Mouse (Mus musculus): ENCODE measurements around the gene Evi5l.

Evi5l gene

DNA sequence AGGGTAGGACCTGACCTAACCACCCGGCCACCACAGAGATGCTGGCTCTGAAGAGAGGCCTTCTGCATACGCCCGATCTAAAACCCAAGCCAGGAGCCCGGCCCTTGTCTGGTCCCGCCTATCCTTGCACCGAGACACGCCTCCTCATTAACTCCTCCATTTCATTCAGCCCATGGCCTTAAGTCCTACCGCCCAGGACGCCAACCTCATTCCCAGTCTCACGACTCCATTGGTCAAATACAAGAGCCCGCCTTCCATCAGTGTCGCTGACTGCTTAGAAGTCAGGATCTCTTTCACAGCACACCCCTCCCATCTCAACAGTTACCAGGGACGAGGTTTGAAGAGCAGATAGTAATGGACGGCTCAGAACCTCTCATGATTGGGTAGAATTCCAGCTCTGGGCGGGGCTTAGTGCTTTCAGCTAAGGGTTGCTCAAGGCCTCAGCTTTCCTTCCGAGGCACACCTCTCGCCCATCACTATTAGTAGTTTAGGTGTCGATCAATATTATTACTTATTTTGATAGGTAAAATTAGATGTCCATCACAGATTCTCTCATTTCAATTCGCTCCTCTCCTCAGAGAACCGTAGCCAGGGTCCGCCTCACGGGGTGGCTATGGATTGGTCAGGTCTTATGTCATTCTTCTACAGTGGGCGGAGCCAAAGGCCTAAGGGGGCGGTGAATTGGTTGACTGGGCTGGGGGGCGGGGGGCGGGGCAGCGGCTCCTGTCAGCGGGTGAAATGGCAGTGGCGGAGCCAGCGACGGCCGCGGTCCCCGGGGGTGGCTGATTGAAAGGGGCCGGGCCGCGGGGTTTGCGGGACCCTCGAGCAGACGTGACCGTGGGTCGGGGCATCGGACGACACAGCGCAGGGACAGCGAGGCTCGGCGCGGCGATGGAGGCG is at the start of gene Evi5l:
Evi5l (plus strand) TSS at position 716 of the 900 bp plus-strand sequence.
- peak; percentile 100 for DNase-seq (ENCODE audit: low spot score)

- DNase-seq (ENCODE audit: low spot score), result no peak
Measured at GRCm38 (mm10) chr8:4133798-4134197, 32.6 kb upstream of the Evi5l start, which contains the start of gene Cd209g. Gene Cd209g, plus strand, starts transcription at chr8:4134098.

DNA sequence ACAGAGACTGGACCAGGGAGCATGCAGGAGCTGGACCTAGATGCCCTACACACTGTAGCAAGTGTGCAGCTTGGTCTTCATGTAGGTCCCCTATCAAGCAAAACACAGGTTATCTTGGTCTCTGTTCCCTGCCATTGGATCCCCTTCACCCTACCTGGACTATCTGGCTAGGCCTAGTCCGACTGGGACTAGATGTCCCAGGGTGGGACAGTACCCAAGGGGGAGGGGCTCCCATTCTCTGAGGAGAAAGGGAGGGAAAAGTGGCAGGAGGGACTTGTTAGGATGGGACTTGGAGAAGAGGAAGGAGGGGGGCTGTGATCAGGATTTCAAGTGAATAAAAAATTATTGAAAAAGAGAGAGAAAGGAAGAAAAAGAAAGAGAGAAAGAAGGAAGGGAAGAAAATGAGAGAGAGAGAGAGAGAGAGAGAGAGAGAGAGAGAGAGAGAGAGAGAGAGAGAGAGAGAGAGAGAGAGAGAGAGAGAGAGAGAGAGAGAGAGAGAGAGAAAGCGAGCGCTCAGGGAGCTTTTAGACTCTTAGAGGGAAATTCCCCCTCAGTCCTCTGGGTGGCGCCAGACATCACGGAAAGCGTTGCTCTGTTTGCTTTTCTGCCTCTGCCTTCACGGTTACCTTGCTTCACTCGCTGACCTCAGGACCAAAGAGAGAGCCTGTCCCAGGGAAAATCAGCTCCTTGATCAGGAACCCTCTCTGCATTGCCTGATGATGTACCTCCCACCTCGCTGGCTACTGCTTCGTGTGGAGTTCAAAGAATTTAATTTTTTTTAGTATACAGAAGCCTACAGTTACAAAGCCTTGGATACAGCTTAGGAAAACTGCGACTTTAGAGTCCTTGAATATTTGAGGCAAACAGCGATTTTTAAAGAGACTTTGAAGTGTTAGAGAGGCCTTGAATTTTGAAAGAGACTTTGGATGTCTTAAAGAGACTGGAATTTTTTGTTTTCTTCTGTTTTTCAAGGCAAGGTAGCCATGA is 26.4 kb upstream of the Evi5l start:
- DNase-seq (ENCODE audit: low spot score), result peak; percentile 87

DNA sequence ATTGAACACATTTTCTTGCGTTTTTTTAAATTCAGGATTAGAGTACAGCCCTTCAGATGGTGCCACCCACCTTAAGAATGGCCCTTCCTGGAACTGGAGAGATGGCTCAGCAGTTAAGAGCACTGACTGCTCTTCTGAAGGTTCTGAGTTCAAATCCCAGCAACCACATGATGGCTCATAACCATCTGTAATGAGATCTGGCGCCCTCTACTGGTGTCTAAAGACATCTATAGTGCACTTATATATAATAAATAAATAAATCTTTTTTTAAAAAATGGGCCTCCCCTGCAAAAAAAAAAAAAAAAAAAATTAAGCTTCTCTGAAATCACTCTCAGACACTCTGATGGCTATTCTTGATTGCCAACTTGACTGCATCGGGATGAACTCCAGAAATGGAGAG is 24.6 kb upstream of the Evi5l start:
- peak; percentile 30 for DNase-seq (ENCODE audit: low spot score)

GRCm38 (mm10) chr8:4147272-4147671 is 19.1 kb upstream of the Evi5l start:
- no peak for DNase-seq (ENCODE audit: low spot score)

GRCm38 (mm10) chr8:4154878-4155277 is 11.5 kb upstream of the Evi5l start:
- no peak for DNase-seq (ENCODE audit: low spot score)

DNA sequence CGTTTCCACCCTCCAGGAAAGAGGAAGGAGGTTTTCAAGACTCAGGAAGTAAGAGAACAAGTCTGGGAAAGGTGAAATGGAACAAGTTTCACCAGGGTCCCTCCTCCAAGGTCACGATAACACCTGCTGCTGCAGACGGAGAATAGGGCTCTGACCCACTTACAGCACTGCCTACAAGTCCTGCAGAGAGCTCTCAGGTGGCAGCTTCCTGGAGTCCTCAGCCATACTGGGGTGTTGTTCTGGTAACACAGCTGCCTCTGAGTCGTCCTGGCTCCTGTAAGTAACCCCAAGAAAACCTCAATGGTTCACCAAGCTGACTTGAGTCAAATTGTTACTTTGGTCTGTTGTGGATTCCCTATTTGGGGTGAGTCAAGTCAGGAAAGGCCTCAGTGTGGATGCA is 3.6 kb upstream of the Evi5l start:
- DNase-seq (ENCODE audit: low spot score), result no peak

GRCm38 (mm10) chr8:4165176-4165851 is 1.1 kb upstream of the Evi5l start:
- DNase-seq (ENCODE audit: low spot score), result no peak

- DNase-seq (ENCODE audit: low spot score), result peak; percentile 67
Measured at GRCm38 (mm10) chr8:4166881-4167525, 636 bp downstream of the Evi5l start.

- no peak for DNase-seq (ENCODE audit: low spot score)
Measured at GRCm38 (mm10) chr8:4167918-4168317, 1.6 kb downstream of the Evi5l start.

GRCm38 (mm10) chr8:4172486-4172885 is 6.1 kb downstream of the Evi5l start:
- DNase-seq (ENCODE audit: low spot score), result no peak

GRCm38 (mm10) chr8:4174018-4174417 is 7.7 kb downstream of the Evi5l start:
- no peak for DNase-seq (ENCODE audit: low spot score)

GRCm38 (mm10) chr8:4183409-4183808 is 17.0 kb downstream of the Evi5l start:
- no peak for DNase-seq (ENCODE audit: low spot score)

- no peak for DNase-seq (ENCODE audit: low spot score)
Measured at GRCm38 (mm10) chr8:4186151-4186550, 19.8 kb downstream of the Evi5l start.

DNA sequence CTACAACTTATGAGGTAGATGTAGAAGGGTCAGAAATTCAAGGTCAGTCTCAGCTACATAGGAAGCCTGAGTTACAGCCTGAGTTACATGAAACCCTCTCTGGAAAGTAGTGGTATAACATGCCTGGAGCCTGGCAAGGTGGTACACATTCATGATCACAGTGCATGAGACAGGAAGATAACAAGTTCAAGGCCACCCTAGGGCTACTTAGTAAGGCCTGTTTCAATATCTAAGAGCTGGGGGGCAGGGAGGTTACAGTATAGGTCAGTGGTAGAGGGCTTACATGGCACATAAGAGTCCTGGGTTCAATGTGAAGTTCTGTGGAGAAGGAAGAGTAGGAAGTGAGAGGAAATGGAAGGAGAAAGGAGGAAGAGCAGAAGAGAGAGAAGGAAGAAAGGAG is 22.2 kb downstream of the Evi5l start:
- no peak for DNase-seq (ENCODE audit: low spot score)

DNA sequence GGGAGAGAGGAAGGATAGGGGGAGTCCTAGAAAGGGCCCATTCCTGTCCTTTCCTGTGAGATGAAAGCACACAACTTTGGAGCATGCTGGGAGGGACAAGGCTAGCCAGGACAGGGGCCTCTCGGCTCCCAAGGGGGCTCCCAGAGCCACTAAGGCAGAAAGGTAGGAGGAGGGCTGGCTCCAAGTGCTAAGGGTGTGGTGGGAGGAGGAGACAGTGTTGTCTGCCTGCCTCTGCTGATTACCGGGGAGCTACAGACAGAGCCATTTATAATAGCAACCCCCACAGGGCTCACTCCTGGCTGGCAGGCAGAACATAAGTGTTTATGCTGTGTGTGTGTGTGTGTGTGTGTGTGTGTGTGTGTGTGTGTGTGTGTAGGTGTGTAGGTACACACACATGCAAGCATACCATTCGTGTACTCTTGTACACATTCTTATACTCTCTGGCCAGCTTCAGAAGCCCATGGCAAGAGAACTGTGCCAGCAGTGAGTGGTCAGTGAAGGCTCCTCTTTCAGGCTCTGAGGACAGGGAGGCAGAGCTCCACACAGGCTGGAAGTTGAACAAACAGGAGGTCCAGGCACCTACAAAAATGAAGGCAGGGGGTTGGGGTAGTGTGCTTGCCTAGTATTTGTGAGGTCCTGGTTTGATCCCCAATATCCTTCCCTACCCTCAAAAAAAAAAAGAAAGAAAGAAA is 22.8 kb downstream of the Evi5l start:
- DNase-seq (ENCODE audit: low spot score), result no peak

DNA sequence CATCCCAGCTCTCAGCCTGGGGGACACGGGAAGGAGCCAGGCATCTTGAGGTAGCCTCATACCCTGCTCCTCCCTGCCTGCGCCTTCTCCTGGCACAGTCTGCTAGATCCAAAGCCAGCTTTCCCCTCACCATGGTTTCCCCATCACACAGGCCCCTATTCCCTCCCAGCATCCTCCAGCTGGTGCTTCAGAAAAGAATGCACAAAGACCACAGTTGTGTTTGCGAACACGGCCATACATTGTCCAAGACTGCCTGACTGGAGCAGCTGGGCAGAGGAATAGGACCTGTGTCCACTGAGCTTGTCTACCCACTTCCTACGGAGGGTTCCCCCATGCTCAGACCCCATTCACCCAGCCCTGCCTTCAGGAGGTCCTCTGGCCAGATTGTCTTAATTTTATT is 25.9 kb downstream of the Evi5l start:
- DNase-seq (ENCODE audit: low spot score), result no peak

DNA sequence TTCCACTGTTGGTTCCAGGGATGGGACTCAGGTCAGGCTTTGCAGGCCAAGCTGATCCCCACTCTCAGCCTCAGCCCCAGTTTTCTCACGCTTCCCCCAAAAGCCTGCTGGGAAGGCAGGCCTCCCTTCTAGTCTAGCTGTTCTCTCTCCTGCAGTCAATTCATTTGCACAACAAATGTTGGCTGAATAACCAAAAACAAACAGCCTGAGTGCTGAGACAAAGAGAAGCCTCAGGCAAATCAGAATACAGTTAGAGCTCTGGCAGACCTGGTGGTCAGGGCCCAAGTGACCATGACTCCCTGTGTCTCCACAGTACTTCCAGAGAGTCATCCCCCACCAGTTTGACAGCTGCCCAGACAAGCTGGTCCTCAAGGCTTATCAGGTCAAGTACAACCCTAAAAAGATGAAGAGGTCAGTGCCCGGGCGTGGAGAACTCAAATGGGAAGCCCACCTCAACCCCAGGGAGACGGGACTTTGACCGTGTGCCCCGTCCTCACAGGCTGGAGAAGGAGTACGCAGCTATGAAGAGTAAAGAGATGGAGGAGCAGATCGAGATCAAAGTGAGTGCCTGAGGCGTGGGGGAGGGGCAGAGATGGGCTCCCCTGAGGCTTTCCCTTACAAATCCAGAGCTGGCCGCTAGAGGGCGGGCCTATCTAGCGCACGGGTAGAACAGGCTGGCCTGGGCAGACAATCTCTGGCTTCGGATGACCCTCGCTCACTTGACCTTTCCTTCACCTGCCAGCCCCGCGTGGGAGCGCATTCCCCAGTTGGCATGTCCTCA is 26.6 kb downstream of the Evi5l start:
- DNase-seq (ENCODE audit: low spot score), result peak; percentile 85

GRCm38 (mm10) chr8:4193588-4193894 is 27.2 kb downstream of the Evi5l start:
- no peak for DNase-seq (ENCODE audit: low spot score)

DNA sequence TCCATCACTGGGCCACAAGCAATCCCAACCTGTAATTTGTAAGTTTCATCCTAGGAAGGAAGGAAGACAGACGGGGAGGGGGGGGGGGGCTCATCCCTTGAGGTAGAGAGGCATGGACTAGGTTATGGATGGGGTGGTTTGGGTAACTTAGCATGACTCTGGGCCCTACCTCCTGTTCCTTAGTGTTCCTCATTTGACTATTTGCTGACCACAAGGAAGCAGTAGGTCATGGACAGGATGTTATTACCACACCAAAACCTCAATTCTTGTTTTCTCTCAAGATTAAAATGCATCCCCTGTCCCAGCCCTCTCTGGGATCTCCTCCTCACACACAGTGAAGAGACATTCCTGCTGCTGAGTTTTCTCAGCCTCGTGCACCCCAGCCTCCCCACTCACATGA is 35.0 kb downstream of the Evi5l start:
- no peak for DNase-seq (ENCODE audit: low spot score)
